Mouse (Mus musculus) frontal cortex, postnatal 14 days (tissue): ENCODE measurements at regions not wholly inside any gene's neighbourhood (a gene's known extent, or its start where the extent isn't known, plus 50 kb on each side); places are given as distances from the start of the nearest gene placed in this dataset.

Experiments used
- DNase-seq, 2 experiments: peaks; one replicate each; pipeline ENCODE4 v3.0.0; 2022; ENCODE audit warnings: low spot score in 2 of 2

- DNase-seq = no peak
These were observed 233.7 kb upstream of the Ldb2 start for GRCm38 (mm10) chr5:45033146-45033545.

- no peak for DNase-seq
These were observed 228.4 kb upstream of the Ldb2 start for GRCm38 (mm10) chr5:45027876-45028275.

GRCm38 (mm10) chr5:45025383-45025782 is 225.9 kb upstream of the Ldb2 start:
- no peak for DNase-seq

GRCm38 (mm10) chr5:45007930-45008329 is 208.4 kb upstream of the Ldb2 start:
- DNase-seq = no peak

GRCm38 (mm10) chr5:45000996-45001395 is 201.5 kb upstream of the Ldb2 start:
- DNase-seq = no peak

GRCm38 (mm10) chr5:44999032-44999431 is 199.6 kb upstream of the Ldb2 start:
- no peak for DNase-seq

- peak in 1 of 2 experiments; percentile 4 for DNase-seq
These were observed 176.1 kb upstream of the Ldb2 start for GRCm38 (mm10) chr5:44975456-44976195.

- DNase-seq = no peak
These were observed 143.8 kb upstream of the Ldb2 start for GRCm38 (mm10) chr5:44943023-44943921.

- no peak for DNase-seq
These were observed 143.1 kb upstream of the Ldb2 start for GRCm38 (mm10) chr5:44942575-44942974.

GRCm38 (mm10) chr5:44925476-44925875 is 126.0 kb upstream of the Ldb2 start:
- no peak for DNase-seq

GRCm38 (mm10) chr5:44922129-44922775 is 122.8 kb upstream of the Ldb2 start:
- DNase-seq = no peak

- no peak for DNase-seq
These were observed 118.3 kb upstream of the Ldb2 start for GRCm38 (mm10) chr5:44917816-44918213.

GRCm38 (mm10) chr5:44917173-44917815 is 117.8 kb upstream of the Ldb2 start:
- no peak for DNase-seq

GRCm38 (mm10) chr5:44902541-44902940 is 103.1 kb upstream of the Ldb2 start:
- no peak for DNase-seq

- no peak for DNase-seq
These were observed 87.1 kb upstream of the Ldb2 start for GRCm38 (mm10) chr5:44886566-44887070.

GRCm38 (mm10) chr5:44876946-44877345 is 77.5 kb upstream of the Ldb2 start:
- peak; percentile 44 to 62 for DNase-seq

GRCm38 (mm10) chr5:44872243-44872642 is 72.8 kb upstream of the Ldb2 start:
- DNase-seq = peak; percentile 11 to 21

GRCm38 (mm10) chr5:44863887-44864286 is 64.4 kb upstream of the Ldb2 start:
- no peak for DNase-seq

GRCm38 (mm10) chr5:44863349-44863748 is 63.9 kb upstream of the Ldb2 start:
- no peak for DNase-seq

GRCm38 (mm10) chr5:44854189-44854588 is 54.7 kb upstream of the Ldb2 start:
- DNase-seq = no peak
